Mouse (Mus musculus) mature B cell (primary cell): ENCODE results near the gene Mpdz.

Experiments used
- in situ Hi-C: fragments of 300-500 bp; cut with MboI; formaldehyde crosslinking; loops from 2 replicates; pipeline ENCODE4 v1.14.3; 2019

Gene Mpdz

GRCm38 (mm10) chr4:81392869-81393268, 49.7 kb downstream of the Mpdz start:
- in situ Hi-C loops = no loop called here

DNA sequence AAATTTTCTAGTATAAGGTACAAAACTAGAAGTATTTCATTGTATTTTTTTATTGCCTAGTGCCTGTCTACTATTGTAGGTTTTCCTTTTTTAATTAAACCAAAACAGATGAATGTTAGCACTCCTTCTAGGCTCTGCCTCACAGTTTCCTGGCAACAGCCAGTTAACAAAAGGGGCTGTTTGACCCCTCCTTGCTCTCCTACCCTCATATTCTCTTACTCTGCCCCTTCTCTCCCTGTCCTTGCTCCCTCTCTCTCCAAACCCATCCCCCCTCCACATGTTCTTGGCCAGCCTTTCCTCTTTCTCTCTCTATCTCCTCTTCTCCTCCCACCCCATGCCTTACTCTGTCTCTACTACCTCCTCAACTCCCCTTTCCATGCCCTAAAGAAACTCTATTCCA, 53.4 kb downstream of the Mpdz start:
- in situ Hi-C loops = no loop called here

DNA sequence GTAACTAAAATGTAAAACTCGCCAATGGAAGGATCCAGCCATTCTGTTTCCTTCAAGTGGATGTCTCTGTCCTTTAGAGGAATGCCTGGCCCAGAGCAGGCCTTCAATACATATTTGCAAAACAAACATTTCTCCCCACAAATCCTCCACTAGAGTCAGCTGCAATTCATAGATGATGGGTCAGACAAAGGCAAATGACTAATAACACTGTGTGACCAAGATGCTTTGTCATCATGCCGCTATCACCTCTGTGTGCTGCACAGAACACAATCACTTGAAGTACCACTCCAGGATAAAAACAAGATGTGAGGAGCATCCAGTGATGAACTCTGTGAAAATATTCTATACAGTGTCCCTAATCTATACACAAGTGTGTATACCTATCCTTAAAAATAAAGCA, 55.0 kb downstream of the Mpdz start:
- in situ Hi-C loops = no loop called here

DNA sequence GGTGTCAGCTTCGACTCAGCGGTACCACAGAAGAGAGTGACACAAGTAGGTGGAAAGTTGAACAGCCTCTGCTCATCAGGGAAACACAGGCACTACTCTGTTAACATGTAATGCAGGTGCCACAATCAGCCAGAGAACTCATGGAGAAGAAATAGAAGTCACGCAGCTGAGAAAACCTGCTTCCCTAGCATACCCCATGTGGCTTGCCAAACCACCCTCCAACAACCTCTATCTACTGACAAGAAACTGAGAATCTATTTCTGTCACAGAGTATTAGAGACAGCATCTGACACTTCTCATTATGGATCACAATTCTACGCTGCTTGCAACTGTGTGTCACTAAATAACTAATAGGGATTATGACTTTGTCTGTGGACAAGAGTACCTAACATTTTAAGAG, 70.3 kb downstream of the Mpdz start:
- in situ Hi-C loops = no loop called here

GRCm38 (mm10) chr4:81351368-81351767, 91.2 kb downstream of the Mpdz start:
- in situ Hi-C loops = no loop called here

DNA sequence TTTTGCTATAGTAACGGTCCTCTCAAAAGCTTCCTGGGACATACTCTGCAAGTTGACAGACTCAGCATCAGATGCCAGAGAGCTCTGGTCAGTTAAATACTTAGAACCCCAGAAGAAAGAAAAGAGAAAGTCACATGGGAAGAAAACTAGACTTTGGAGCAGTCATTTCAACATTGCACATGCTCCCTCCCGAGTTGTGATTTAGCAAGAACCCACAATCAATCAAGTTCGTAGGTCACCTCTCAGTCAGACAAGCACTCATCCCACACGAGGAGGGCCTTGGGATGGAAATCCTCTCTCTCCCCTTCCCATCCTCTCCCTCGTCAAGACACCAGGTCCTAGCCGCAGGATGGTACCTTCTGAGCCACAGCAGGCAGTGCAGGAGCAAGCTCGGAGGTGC, 94.0 kb downstream of the Mpdz start:
- in situ Hi-C loops = no loop called here

DNA sequence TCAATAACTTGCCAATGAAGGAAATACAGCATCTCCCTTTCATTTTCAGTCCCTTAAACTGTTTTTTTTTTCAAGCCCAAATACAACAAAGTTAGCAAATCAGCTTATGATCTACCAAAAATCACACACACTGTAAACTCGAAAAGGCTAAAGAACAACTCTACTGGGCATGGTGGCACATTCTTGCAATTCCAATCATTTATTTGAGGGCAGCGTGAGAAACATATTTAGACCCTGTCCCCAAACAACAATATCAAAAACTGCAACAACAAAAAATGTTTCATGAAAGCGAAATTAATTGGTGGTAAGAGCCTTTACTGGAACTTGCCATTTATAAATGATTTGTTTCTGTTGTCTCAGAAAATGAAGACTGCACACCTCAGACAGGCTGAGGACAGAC, 97.5 kb downstream of the Mpdz start:
- in situ Hi-C loops = no loop called here

- in situ Hi-C loops = no loop called here
These were observed 109.0 kb downstream of the Mpdz start for GRCm38 (mm10) chr4:81333628-81333991.

DNA sequence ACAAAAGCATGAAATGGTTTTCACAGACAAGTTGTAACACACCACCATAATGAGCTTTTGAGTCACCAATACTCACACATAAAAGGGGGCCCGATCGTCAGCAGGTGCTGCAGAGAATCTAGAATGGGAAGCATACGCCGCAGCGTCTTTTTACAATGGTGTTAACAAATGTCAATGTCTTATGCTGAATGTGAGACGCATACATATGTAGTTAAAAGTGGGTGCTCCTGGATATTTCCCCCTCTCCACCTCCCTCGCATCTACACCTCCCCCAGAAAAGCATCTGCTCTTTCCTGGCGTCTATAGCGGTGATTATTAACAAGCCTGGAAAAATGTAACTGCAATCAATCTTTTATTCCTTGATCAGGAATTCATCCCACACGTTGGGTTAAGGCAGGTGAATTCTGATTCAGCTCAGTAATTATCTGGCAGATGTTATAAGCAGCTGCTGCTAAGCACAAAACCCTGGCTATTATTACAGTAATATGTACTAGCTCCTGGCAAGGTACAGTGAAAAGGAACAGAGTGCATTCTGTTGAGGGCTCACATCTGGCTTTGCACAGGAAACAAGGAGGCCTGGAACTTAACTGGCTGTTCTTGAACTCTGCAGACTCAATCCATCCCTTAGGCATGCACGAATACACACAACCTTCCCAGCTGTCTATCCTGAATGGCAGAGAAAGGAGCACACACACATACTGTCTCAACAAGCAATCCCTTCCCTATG, 109.6 kb downstream of the Mpdz start:
- in situ Hi-C loops = no loop called here

DNA sequence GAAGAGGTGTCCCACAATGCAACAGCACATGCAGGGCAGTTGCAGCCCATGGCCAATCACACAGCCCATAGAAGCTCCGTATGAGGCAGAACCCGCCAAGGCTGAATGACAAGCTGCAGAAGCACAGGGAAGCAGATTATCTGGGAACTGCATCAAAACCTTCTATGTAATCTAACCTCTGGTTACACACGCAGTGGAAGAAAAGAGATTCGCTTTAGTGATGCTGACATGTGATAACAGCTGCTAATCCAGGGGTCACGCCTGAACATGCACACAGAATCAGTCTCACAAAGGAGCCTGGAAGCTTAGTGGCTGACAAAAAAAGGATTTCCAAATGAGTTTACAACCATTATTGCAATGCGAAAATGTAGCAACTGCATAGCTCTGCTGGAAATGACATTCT, 110.2 kb downstream of the Mpdz start:
- in situ Hi-C loops = no loop called here

GRCm38 (mm10) chr4:81327694-81328093, 114.9 kb downstream of the Mpdz start:
- in situ Hi-C loops = no loop called here

DNA sequence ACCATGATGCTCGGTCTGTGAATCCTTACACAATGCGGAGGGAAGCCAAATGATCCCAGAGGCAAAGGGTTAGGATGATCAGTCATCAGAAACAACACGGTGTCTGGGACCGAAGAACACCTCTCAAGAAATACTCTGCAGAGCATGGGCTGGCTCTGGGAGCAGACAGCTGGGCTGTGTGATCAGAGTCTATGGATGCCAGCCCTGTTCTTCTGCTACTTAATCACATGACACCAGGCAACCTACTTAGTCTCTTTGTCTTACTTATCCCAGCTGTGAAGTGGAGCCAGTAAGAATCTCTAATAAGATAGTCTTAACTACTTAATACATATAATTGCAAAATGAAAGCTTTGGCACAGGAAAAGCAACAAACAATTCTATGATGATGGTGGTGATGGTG, 118.8 kb downstream of the Mpdz start:
- in situ Hi-C loops = no loop called here

- in situ Hi-C loops = no loop called here
These were observed 120.4 kb downstream of the Mpdz start for GRCm38 (mm10) chr4:81322232-81322631.

DNA sequence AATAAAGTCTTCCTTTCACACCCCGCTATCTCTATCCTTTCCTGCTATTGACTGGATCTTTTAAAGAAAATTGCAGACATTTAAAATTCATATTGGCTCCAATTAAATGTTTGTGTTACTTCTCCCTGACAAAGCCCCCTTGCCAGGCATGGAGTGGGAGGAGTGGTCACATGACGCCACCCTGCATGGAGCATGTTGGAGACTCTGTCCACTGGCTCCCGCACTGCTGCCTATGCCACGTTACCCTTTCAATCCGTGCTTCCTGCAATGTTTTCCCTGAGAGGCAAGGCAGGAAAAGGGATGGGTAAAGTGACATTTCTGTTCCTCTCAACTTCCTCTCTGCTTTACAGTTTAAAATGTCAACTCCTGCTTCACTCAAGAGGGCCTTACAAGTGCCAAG, 128.0 kb downstream of the Mpdz start:
- in situ Hi-C loops = no loop called here

GRCm38 (mm10) chr4:81313246-81313645, 129.4 kb downstream of the Mpdz start:
- in situ Hi-C loops = no loop called here

- in situ Hi-C loops = no loop called here
These were observed 132.5 kb downstream of the Mpdz start for GRCm38 (mm10) chr4:81310168-81310474.

DNA sequence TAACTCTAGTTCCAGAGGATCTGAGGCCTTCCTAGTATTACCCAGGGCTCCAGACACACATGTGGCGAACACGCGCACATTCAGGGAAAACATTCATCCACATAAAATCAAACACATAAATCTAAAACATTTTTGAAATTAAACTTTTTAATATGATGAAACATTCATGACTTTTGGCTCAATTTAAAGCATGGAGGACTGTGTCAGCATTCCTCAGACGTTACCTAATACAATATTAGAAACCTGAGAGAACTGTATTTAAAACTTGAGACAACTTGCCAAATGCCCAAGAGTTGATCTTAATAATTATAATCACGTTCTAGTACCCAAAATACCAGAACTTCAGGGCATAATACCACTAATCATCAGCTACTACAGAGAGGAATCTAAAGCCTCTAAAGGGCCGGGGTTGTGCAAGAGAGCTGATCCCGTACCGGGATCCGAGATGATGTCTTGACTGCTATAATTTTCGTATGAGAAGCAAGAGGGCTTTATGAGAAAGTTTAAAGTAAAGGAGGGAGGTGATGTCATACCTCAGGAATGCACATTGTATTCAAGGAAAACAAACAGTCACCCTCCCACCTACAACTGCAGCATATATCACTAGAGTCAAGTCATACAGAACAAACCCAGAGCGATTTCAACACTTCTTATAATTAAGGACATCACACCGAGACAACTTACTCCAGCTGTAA, 133.0 kb downstream of the Mpdz start:
- in situ Hi-C loops = no loop called here

- in situ Hi-C loops = no loop called here
These were observed 134.9 kb downstream of the Mpdz start for GRCm38 (mm10) chr4:81307596-81308265.

GRCm38 (mm10) chr4:81302056-81302455, 140.6 kb downstream of the Mpdz start:
- in situ Hi-C loops = no loop called here

DNA sequence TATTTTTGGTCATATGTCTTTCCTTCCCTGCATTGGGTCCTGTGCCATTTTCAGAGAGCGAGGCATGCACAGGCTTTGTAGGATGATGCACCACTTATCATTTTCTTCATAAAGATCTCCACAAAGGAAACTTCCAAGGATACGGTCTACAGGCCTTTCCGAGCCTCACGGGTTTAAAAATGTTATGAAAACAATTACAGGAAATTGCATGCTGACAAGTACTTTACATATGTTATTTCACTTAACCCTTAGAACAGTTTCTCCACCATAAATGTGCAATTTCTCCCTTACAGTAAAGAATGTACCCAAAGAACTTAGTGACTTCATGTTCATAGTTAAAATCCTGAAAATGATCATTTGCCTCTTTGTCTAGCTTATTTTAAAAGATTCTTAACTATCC, 144.2 kb downstream of the Mpdz start:
- in situ Hi-C loops = no loop called here

DNA sequence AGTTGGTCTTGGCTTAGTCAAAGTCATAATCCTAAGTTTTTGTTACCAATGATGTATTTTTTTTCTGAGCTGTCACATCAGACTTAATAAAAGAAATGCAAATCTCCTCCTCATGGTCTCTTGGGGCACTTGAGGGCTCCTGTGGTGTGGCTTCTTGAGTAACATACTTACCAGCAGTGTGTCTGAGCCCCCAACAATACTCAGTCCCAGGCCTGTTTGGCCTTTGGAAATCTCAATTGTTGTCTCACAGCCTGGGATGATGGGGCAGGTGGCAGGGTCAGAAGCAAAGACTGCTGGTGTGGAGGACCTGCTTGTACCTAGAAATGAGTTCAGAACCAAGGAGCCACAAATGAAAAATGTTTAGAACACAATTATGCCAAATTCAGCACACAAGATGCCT, 149.3 kb downstream of the Mpdz start:
- in situ Hi-C loops = no loop called here

DNA sequence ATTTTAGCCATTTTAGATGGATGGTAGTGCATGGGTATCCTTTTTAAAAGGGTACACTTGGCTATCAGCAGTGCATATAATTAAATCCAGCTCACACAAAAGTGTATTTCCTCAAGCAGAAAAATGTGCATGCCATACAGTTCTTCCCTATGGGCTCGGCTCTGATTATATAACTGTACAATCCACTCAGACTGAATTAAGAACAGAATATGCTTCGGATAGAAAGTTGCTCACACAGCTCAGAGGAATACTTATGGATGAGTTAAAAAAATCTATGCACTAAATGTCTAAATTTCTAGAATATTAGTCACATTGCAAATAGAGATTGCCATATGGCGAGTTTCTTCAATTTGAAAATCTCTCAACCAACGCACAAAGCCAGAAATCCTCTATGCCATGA, 157.1 kb downstream of the Mpdz start:
- in situ Hi-C loops = no loop called here

GRCm38 (mm10) chr4:81283611-81284010, 159.0 kb downstream of the Mpdz start:
- in situ Hi-C loops = no loop called here
